Mouse (Mus musculus) liver, adult 2 months (tissue): ENCODE measurements at regions not wholly inside any gene's neighbourhood (a gene's known extent, or its start where the extent isn't known, plus 50 kb on each side); places are given as distances from the start of the nearest gene placed in this dataset.

Source experiments
- CTCF ChIP-seq: fragments of 200-500 bp; IDR thresholded peaks from 2 replicates; pipeline ENCODE4 v1.5.1; 2011; ENCODE audit warnings: low read depth, low read length, control low read depth
- POLR2A ChIP-seq: fragments of 200-500 bp; IDR thresholded peaks from 2 replicates; pipeline ENCODE4 v1.6.1; 2011; ENCODE audit warnings: low read length, control low read depth; ENCODE audit not compliant: insufficient read depth; ENCODE audit errors: extremely low read depth

GRCm38 (mm10) chr10:117539532-117539931, 89.8 kb upstream of the Cpm start:
- TF ChIP-seq POLR2A = no peak
- no peak for TF ChIP-seq CTCF
